Mouse (Mus musculus) liver, adult 2 months (tissue): ENCODE results near the gene Sept10.
A peak's percentile ranks its signal among the peaks of the same experiment; 100 is the strongest.

Source experiments
- CTCF ChIP-seq: fragments of 200-500 bp; IDR thresholded peaks from 2 replicates; pipeline ENCODE4 v1.5.1; 2011; ENCODE audit warnings: low read depth, low read length, control low read depth
- POLR2A ChIP-seq: fragments of 200-500 bp; IDR thresholded peaks from 2 replicates; pipeline ENCODE4 v1.6.1; 2011; ENCODE audit warnings: low read length, control low read depth; ENCODE audit not compliant: insufficient read depth; ENCODE audit errors: extremely low read depth

DNA sequence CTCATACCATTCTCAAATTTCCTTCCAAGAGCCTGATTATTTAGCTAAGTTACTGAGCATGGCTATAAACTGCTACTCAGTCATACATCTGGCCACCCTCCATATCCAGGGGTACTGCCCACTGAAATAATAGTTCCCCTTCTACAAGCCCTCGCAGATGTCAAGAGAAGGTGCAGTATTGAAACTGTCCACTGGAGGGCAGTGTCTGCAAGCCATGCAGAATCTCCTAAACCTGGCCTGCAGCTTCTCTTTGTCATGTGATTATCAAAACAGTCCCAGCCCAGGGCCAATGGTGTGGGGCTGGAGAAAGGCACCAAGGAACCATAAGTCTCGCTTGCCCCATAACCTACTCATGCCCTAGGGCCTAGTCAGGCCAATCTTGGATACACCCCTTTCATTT is 112.6 kb downstream of the Sept10 start:
- TF ChIP-seq CTCF (peak; percentile 75), POLR2A (no peak)
